Mouse (Mus musculus): ENCODE measurements around the gene Hfe. TPM values are rescaled to one million over a fixed set of nuclear protein-coding genes. Genes with fewer than 3 reads are reported as not detected.
"Not testable (repeated sequence)": the region's sequence is repeated elsewhere in the genome, so short reads cannot be mapped to it uniquely, and the experiment has no call there.

Gene Hfe
- polyA plus RNA-seq, 1 experiment from 2014 or later, result 7.9 TPM

- no peak for ATAC-seq
- Histone ChIP-seq H3K9ac (no peak overlapping the region), H3K4me1 (replicated peaks) (peaks cover 8% of the 10 kb centered on the region), H3K9me3 (no peaks in the 10 kb centered on the region), H3K4me3 (replicated peaks) (no peak overlapping the region), H3K4me2 (replicated peaks) (no peak overlapping the region), H3K27me3 (replicated peaks) (no peaks in the 10 kb centered on the region), H3K36me3 (no peaks in the 10 kb centered on the region), H3K27ac (no peak overlapping the region)
- WGBS, result 60% methylated on average over 4 of the region's 4 CpGs
Observed at GRCm38 (mm10) chr13:23687181-23687580, 23.5 kb downstream of the Hfe start.

- no peak for ATAC-seq
- H3K9ac ChIP-seq, result peak overlapping the region; percentile 57
- no peaks in the 10 kb centered on the region for H3K36me3 ChIP-seq
- peak overlapping the region; percentile 41 for H3K4me3 ChIP-seq (replicated peaks)
- H3K27me3 ChIP-seq (replicated peaks), result no peaks in the 10 kb centered on the region
- peak overlapping the region; percentile 97 for H3K27ac ChIP-seq
- 38% methylated on average over 4 of the region's 4 CpGs for WGBS
- H3K9me3 ChIP-seq, result no peaks in the 10 kb centered on the region
- peaks cover 8% of the 10 kb centered on the region for H3K4me1 ChIP-seq (replicated peaks)
- H3K4me2 ChIP-seq (replicated peaks), result peak overlapping the region; percentile 56
Observed at GRCm38 (mm10) chr13:23685966-23686365, 24.7 kb downstream of the Hfe start.

GRCm38 (mm10) chr13:23685121-23685861, 25.4 kb downstream of the Hfe start:
- no peaks in the 10 kb centered on the region for H3K36me3 ChIP-seq
- H3K9me3 ChIP-seq, result no peaks in the 10 kb centered on the region
- peak overlapping the region; percentile 57 for H3K9ac ChIP-seq
- no peak for ATAC-seq
- WGBS, result 2% methylated on average over 15 of the region's 15 CpGs
- H3K4me3 ChIP-seq (replicated peaks), result peak overlapping the region; percentile 41
- peaks cover 6% of the 10 kb centered on the region for H3K4me1 ChIP-seq (replicated peaks)
- H3K27ac ChIP-seq, result peak overlapping the region; percentile 97
- H3K4me2 ChIP-seq (replicated peaks), result peak overlapping the region; percentile 56
- H3K27me3 ChIP-seq (replicated peaks), result no peaks in the 10 kb centered on the region

GRCm38 (mm10) chr13:23684295-23684945, 26.2 kb downstream of the Hfe start:
- not testable (repeated sequence) for H3K27me3 ChIP-seq (replicated peaks); ATAC-seq; H3K4me1 ChIP-seq (replicated peaks); H3K9me3 ChIP-seq; H3K36me3 ChIP-seq
- H3K9ac ChIP-seq, result peak overlapping the region; percentile 57
- peak overlapping the region; percentile 97 for H3K27ac ChIP-seq
- WGBS, result under 1% methylated on average over 20 of the region's 37 CpGs
- peak overlapping the region; percentile 56 for H3K4me2 ChIP-seq (replicated peaks)
- H3K4me3 ChIP-seq (replicated peaks), result peak overlapping the region; percentile 41

- Histone ChIP-seq H3K9ac (peak within 1 kb of the TSS; percentile 57), H3K27me3 (replicated peaks) (no peaks in the 10 kb centered on the region), H3K36me3 (no peaks in the 10 kb centered on the region), H3K9me3 (no peaks in the 10 kb centered on the region), H3K4me1 (replicated peaks) (peaks cover 6% of the 10 kb centered on the region), H3K4me2 (replicated peaks) (peak within 1 kb of the TSS; percentile 56), H3K27ac (peak within 1 kb of the TSS; percentile 97), H3K4me3 (replicated peaks) (peak within 1 kb of the TSS; percentile 41)
- ATAC-seq, result peak; percentile 97
- 0% methylated on average over 32 of the region's 32 CpGs for WGBS
Observed at GRCm38 (mm10) chr13:23683755-23684281, 26.8 kb downstream of the Hfe start, which contains the start of the genes Hist1h2ac and Hist1h2bc. Gene Hist1h2ac (minus strand): TSS chr13:23683948. Gene Hist1h2bc (plus strand): TSS chr13:23684199.

GRCm38 (mm10) chr13:23682947-23683754, 27.5 kb downstream of the Hfe start:
- 7% methylated on average over 16 of the region's 30 CpGs for WGBS
- not testable (repeated sequence) for H3K27me3 ChIP-seq (replicated peaks); H3K4me1 ChIP-seq (replicated peaks); H3K9me3 ChIP-seq; ATAC-seq; H3K36me3 ChIP-seq
- Histone ChIP-seq H3K4me2 (replicated peaks) (peak overlapping the region; percentile 51), H3K27ac (peak overlapping the region; percentile 92), H3K4me3 (replicated peaks) (peak overlapping the region; percentile 38), H3K9ac (peak overlapping the region; percentile 37; the same call in 1 of the 2 replicates)

- Histone ChIP-seq H3K4me2 (replicated peaks) (peak overlapping the region; percentile 51), H3K9me3 (no peaks in the 10 kb centered on the region), H3K9ac (peak overlapping the region; percentile 37; the same call in 1 of the 2 replicates), H3K27ac (peak overlapping the region; percentile 92; the same call in 1 of the 2 replicates), H3K27me3 (replicated peaks) (no peaks in the 10 kb centered on the region), H3K4me3 (replicated peaks) (peak overlapping the region; percentile 38), H3K36me3 (no peaks in the 10 kb centered on the region), H3K4me1 (replicated peaks) (peaks cover 6% of the 10 kb centered on the region)
- WGBS, result 54% methylated on average over 1 of the region's 1 CpGs
- no peak for ATAC-seq
Observed at GRCm38 (mm10) chr13:23682623-23682946, 28.1 kb downstream of the Hfe start.

GRCm38 (mm10) chr13:23681990-23682582, 28.6 kb downstream of the Hfe start:
- Histone ChIP-seq H3K36me3 (no peaks in the 10 kb centered on the region), H3K9me3 (no peaks in the 10 kb centered on the region), H3K9ac (no peak overlapping the region; the same call in 1 of the 2 replicates), H3K4me2 (replicated peaks) (0 out of 2 replicates have a peak overlapping the region, but pooled peaks have one; percentile 51), H3K27me3 (replicated peaks) (no peaks in the 10 kb centered on the region), H3K4me1 (replicated peaks) (peaks cover 6% of the 10 kb centered on the region), H3K27ac (no peak overlapping the region), H3K4me3 (replicated peaks) (no peak overlapping the region)
- 74% methylated on average over 6 of the region's 6 CpGs for WGBS
- no peak for ATAC-seq

GRCm38 (mm10) chr13:23662536-23662935, 48.1 kb downstream of the Hfe start:
- Histone ChIP-seq H3K9me3 (no peaks in the 10 kb centered on the region), H3K27ac (no peak overlapping the region), H3K27me3 (replicated peaks) (no peaks in the 10 kb centered on the region), H3K4me2 (replicated peaks) (no peak overlapping the region), H3K4me3 (replicated peaks) (no peak overlapping the region), H3K36me3 (no peaks in the 10 kb centered on the region), H3K9ac (no peak overlapping the region), H3K4me1 (replicated peaks) (no peaks in the 10 kb centered on the region)
- 63% methylated on average over 3 of the region's 3 CpGs for WGBS
- no peak for ATAC-seq

- H3K27me3 ChIP-seq (replicated peaks), result no peaks in the 10 kb centered on the region
- H3K27ac ChIP-seq, result no peak overlapping the region
- H3K4me2 ChIP-seq (replicated peaks), result no peak overlapping the region
- no peak overlapping the region for H3K4me3 ChIP-seq (replicated peaks)
- WGBS, result 69% methylated on average over 6 of the region's 6 CpGs
- H3K4me1 ChIP-seq (replicated peaks), result no peaks in the 10 kb centered on the region
- no peaks in the 10 kb centered on the region for H3K36me3 ChIP-seq
- H3K9ac ChIP-seq, result no peak overlapping the region
- no peak for ATAC-seq
- H3K9me3 ChIP-seq, result no peaks in the 10 kb centered on the region
Observed at GRCm38 (mm10) chr13:23659636-23660366, 50.9 kb downstream of the Hfe start.

All from intestine, embryonic 15.5 days (tissue).